Mouse (Mus musculus): Measurements from ENCODE around the gene Vwa8. TPM values are rescaled to one million over a fixed set of nuclear protein-coding genes. Genes with fewer than 3 reads are reported as not detected.

Gene Vwa8
- total RNA-seq, 1 experiment: 9.8 TPM

GRCm38 (mm10) chr14:79033396-79033795 lies 184.5 kb downstream of the Vwa8 start:
- in situ Hi-C loops (cut with MboI; ENCODE audit: low sequenced_read_pairs in 2 of 2, unreplicated experiment in 2 of 2): no loop called here
- Histone ChIP-seq H3K36me3 (ENCODE audit: control insufficient read depth, insufficient read depth, low read length, poor library complexity, severe bottlenecking) (peaks cover 3% of the 10 kb centered on the region; the same call in 1 of the 2 replicates), H3K4me3 (ENCODE audit: insufficient read depth in 1 of 2, low read depth in 1 of 2, low read length in 2 of 2, poor library complexity in 1 of 2, severe bottlenecking in 1 of 2) (no peak overlapping the region), H3K9ac (ENCODE audit: insufficient read depth, low read depth, low read length, poor library complexity, severe bottlenecking) (no peak overlapping the region), H3K27ac (ENCODE audit: insufficient read depth, low read depth, low read length, poor library complexity, severe bottlenecking) (no peak overlapping the region), H3K4me1 (ENCODE audit: control insufficient read depth in 2 of 2, insufficient read depth in 2 of 2, low read length in 2 of 2, poor library complexity in 1 of 2) (0 out of 4 replicates have a peak, but pooled peaks cover 0 to 2% of the 10 kb centered on the region in 2 experiments), H3K9me3 (ENCODE audit: control insufficient read depth, insufficient read depth, low read depth, low read length) (no peaks in the 10 kb centered on the region)
- TF ChIP-seq MAFK (IDR thresholded peaks at IDR 0.05; ENCODE audit: insufficient read depth, low read depth, low read length) (no peak), ZNF384 (IDR thresholded peaks at IDR 0.05; ENCODE audit: low read depth, low read length) (no peak), ZC3H11A (IDR thresholded peaks at IDR 0.05; ENCODE audit: borderline replicate concordance, low read depth, low read length) (no peak), HCFC1 (IDR thresholded peaks at IDR 0.05; ENCODE audit: borderline replicate concordance, insufficient read depth, low read length) (no peak), CHD2 (IDR thresholded peaks at IDR 0.05; ENCODE audit: low read depth, low read length) (no peak)
- no peak for DNase-seq (ENCODE audit: low read depth, low spot score)

GRCm38 (mm10) chr14:79034511-79034913 lies 185.7 kb downstream of the Vwa8 start:
- Histone ChIP-seq H3K9me3 (ENCODE audit: control insufficient read depth, insufficient read depth, low read depth, low read length) (no peaks in the 10 kb centered on the region), H3K4me1 (ENCODE audit: control insufficient read depth in 2 of 2, insufficient read depth in 2 of 2, low read length in 2 of 2, poor library complexity in 1 of 2) (0 out of 4 replicates have a peak, but pooled peaks cover 0 to 2% of the 10 kb centered on the region in 2 experiments), H3K36me3 (ENCODE audit: control insufficient read depth, insufficient read depth, low read length, poor library complexity, severe bottlenecking) (peaks cover 3% of the 10 kb centered on the region; the same call in 1 of the 2 replicates), H3K4me3 (ENCODE audit: insufficient read depth in 1 of 2, low read depth in 1 of 2, low read length in 2 of 2, poor library complexity in 1 of 2, severe bottlenecking in 1 of 2) (no peak overlapping the region), H3K9ac (ENCODE audit: insufficient read depth, low read depth, low read length, poor library complexity, severe bottlenecking) (no peak overlapping the region), H3K27ac (ENCODE audit: insufficient read depth, low read depth, low read length, poor library complexity, severe bottlenecking) (no peak overlapping the region)
- TF ChIP-seq ZC3H11A (IDR thresholded peaks at IDR 0.05; ENCODE audit: borderline replicate concordance, low read depth, low read length): no peak
- no peak for TF ChIP-seq ZNF384 (IDR thresholded peaks at IDR 0.05; ENCODE audit: low read depth, low read length)
- TF ChIP-seq MAFK (IDR thresholded peaks at IDR 0.05; ENCODE audit: insufficient read depth, low read depth, low read length): no peak
- TF ChIP-seq CHD2 (IDR thresholded peaks at IDR 0.05; ENCODE audit: low read depth, low read length): no peak
- TF ChIP-seq HCFC1 (IDR thresholded peaks at IDR 0.05; ENCODE audit: borderline replicate concordance, insufficient read depth, low read length): no peak
- DNase-seq (ENCODE audit: low read depth, low spot score): no peak
- in situ Hi-C loops (cut with MboI; ENCODE audit: low sequenced_read_pairs in 2 of 2, unreplicated experiment in 2 of 2): no loop called here

GRCm38 (mm10) chr14:79035575-79035974 lies 186.7 kb downstream of the Vwa8 start:
- Histone ChIP-seq H3K27ac (ENCODE audit: insufficient read depth, low read depth, low read length, poor library complexity, severe bottlenecking) (no peak overlapping the region), H3K9me3 (ENCODE audit: control insufficient read depth, insufficient read depth, low read depth, low read length) (no peaks in the 10 kb centered on the region), H3K4me3 (ENCODE audit: insufficient read depth in 1 of 2, low read depth in 1 of 2, low read length in 2 of 2, poor library complexity in 1 of 2, severe bottlenecking in 1 of 2) (no peak overlapping the region), H3K9ac (ENCODE audit: insufficient read depth, low read depth, low read length, poor library complexity, severe bottlenecking) (no peak overlapping the region), H3K36me3 (ENCODE audit: control insufficient read depth, insufficient read depth, low read length, poor library complexity, severe bottlenecking) (peaks cover 3% of the 10 kb centered on the region; the same call in 1 of the 2 replicates), H3K4me1 (ENCODE audit: control insufficient read depth in 2 of 2, insufficient read depth in 2 of 2, low read length in 2 of 2, poor library complexity in 1 of 2) (0 out of 4 replicates have a peak, but pooled peaks cover 0 to 2% of the 10 kb centered on the region in 2 experiments)
- no peak for DNase-seq (ENCODE audit: low read depth, low spot score)
- TF ChIP-seq ZC3H11A (IDR thresholded peaks at IDR 0.05; ENCODE audit: borderline replicate concordance, low read depth, low read length) (no peak), ZNF384 (IDR thresholded peaks at IDR 0.05; ENCODE audit: low read depth, low read length) (no peak), CHD2 (IDR thresholded peaks at IDR 0.05; ENCODE audit: low read depth, low read length) (no peak), HCFC1 (IDR thresholded peaks at IDR 0.05; ENCODE audit: borderline replicate concordance, insufficient read depth, low read length) (no peak), MAFK (IDR thresholded peaks at IDR 0.05; ENCODE audit: insufficient read depth, low read depth, low read length) (no peak)
- in situ Hi-C loops (cut with MboI; ENCODE audit: low sequenced_read_pairs in 2 of 2, unreplicated experiment in 2 of 2): no loop called here

- Histone ChIP-seq H3K36me3 (ENCODE audit: control insufficient read depth, insufficient read depth, low read length, poor library complexity, severe bottlenecking) (peaks cover 5% of the 10 kb centered on the region; the same call in 1 of the 2 replicates), H3K9me3 (ENCODE audit: control insufficient read depth, insufficient read depth, low read depth, low read length) (no peaks in the 10 kb centered on the region), H3K9ac (ENCODE audit: insufficient read depth, low read depth, low read length, poor library complexity, severe bottlenecking) (no peak overlapping the region), H3K4me3 (ENCODE audit: insufficient read depth in 1 of 2, low read depth in 1 of 2, low read length in 2 of 2, poor library complexity in 1 of 2, severe bottlenecking in 1 of 2) (no peak overlapping the region), H3K4me1 (ENCODE audit: control insufficient read depth in 2 of 2, insufficient read depth in 2 of 2, low read length in 2 of 2, poor library complexity in 1 of 2) (no peaks in the 10 kb centered on the region), H3K27ac (ENCODE audit: insufficient read depth, low read depth, low read length, poor library complexity, severe bottlenecking) (no peak overlapping the region)
- TF ChIP-seq ZC3H11A (IDR thresholded peaks at IDR 0.05; ENCODE audit: borderline replicate concordance, low read depth, low read length): no peak
- no peak for DNase-seq (ENCODE audit: low read depth, low spot score)
- in situ Hi-C loops (cut with MboI; ENCODE audit: low sequenced_read_pairs in 2 of 2, unreplicated experiment in 2 of 2): no loop called here
These were observed 198.3 kb downstream of the Vwa8 start for GRCm38 (mm10) chr14:79047186-79047585.

- peaks cover 5% of the 10 kb centered on the region; the same call in 1 of the 2 replicates for H3K36me3 ChIP-seq (ENCODE audit: control insufficient read depth, insufficient read depth, low read length, poor library complexity, severe bottlenecking)
- no peak overlapping the region for H3K4me3 ChIP-seq (ENCODE audit: insufficient read depth in 1 of 2, low read depth in 1 of 2, low read length in 2 of 2, poor library complexity in 1 of 2, severe bottlenecking in 1 of 2)
- TF ChIP-seq HCFC1 (IDR thresholded peaks at IDR 0.05; ENCODE audit: borderline replicate concordance, insufficient read depth, low read length): no peak
- no peak for TF ChIP-seq ZC3H11A (IDR thresholded peaks at IDR 0.05; ENCODE audit: borderline replicate concordance, low read depth, low read length)
- TF ChIP-seq CHD2 (IDR thresholded peaks at IDR 0.05; ENCODE audit: low read depth, low read length): no peak
- no peak for TF ChIP-seq MAFK (IDR thresholded peaks at IDR 0.05; ENCODE audit: insufficient read depth, low read depth, low read length)
- TF ChIP-seq ZNF384 (IDR thresholded peaks at IDR 0.05; ENCODE audit: low read depth, low read length): no peak
- DNase-seq (ENCODE audit: low read depth, low spot score): no peak
- in situ Hi-C loops (cut with MboI; ENCODE audit: low sequenced_read_pairs in 2 of 2, unreplicated experiment in 2 of 2): no loop called here
- no peaks in the 10 kb centered on the region for H3K4me1 ChIP-seq (ENCODE audit: control insufficient read depth in 2 of 2, insufficient read depth in 2 of 2, low read length in 2 of 2, poor library complexity in 1 of 2)
- no peaks in the 10 kb centered on the region for H3K9me3 ChIP-seq (ENCODE audit: control insufficient read depth, insufficient read depth, low read depth, low read length)
- no peak overlapping the region for H3K27ac ChIP-seq (ENCODE audit: insufficient read depth, low read depth, low read length, poor library complexity, severe bottlenecking)
- H3K9ac ChIP-seq (ENCODE audit: insufficient read depth, low read depth, low read length, poor library complexity, severe bottlenecking): no peak overlapping the region
These were observed 199.1 kb downstream of the Vwa8 start for GRCm38 (mm10) chr14:79047956-79048355.

All from ES-E14 (cell line).